Mouse (Mus musculus): ENCODE results near the gene Iqschfp. TPM values are rescaled to one million over a fixed set of nuclear protein-coding genes. Genes with fewer than 3 reads are reported as not detected.

Gene Iqschfp
- polyA plus RNA-seq, 1 experiment from 2014 or later, result 4.7 TPM

GRCm38 (mm10) chr3:67931914-67932313 is 39.9 kb downstream of the Iqschfp start:
- no peak for ATAC-seq (ENCODE audit: low read depth)
- H3K4me1 ChIP-seq (ENCODE audit: control insufficient read depth, insufficient read depth, low read length), result no peaks in the 10 kb centered on the region
- no peaks in the 10 kb centered on the region for H3K27me3 ChIP-seq (ENCODE audit: control insufficient read depth, insufficient read depth, low read length)
- no peak overlapping the region for H3K27ac ChIP-seq (ENCODE audit: low read depth, low read length)
- H3K9me3 ChIP-seq (ENCODE audit: control insufficient read depth, low read length), result no peaks in the 10 kb centered on the region
- no peak overlapping the region for H3K4me3 ChIP-seq (ENCODE audit: low read depth, low read length)
- no peak overlapping the region for H3K9ac ChIP-seq (replicated peaks; ENCODE audit: low read depth, low read length)
- H3K4me2 ChIP-seq (ENCODE audit: low read depth, low read length), result no peak overlapping the region
- H3K36me3 ChIP-seq (ENCODE audit: control insufficient read depth, insufficient read depth, low read length), result no peaks in the 10 kb centered on the region
- 82% methylated on average over 3 of the region's 3 CpGs for whole genome bisulfite sequencing

GRCm38 (mm10) chr3:67935829-67936228 is 43.8 kb downstream of the Iqschfp start:
- Histone ChIP-seq H3K9me3 (ENCODE audit: control insufficient read depth, low read length) (no peaks in the 10 kb centered on the region), H3K4me1 (ENCODE audit: control insufficient read depth, insufficient read depth, low read length) (no peaks in the 10 kb centered on the region), H3K27ac (ENCODE audit: low read depth, low read length) (no peak overlapping the region), H3K36me3 (ENCODE audit: control insufficient read depth, insufficient read depth, low read length) (no peaks in the 10 kb centered on the region), H3K9ac (replicated peaks; ENCODE audit: low read depth, low read length) (no peak overlapping the region), H3K4me2 (ENCODE audit: low read depth, low read length) (no peak overlapping the region), H3K27me3 (ENCODE audit: control insufficient read depth, insufficient read depth, low read length) (no peaks in the 10 kb centered on the region), H3K4me3 (ENCODE audit: low read depth, low read length) (no peak overlapping the region)
- ATAC-seq (ENCODE audit: low read depth), result no peak
- WGBS, result 80% methylated on average over 3 of the region's 3 CpGs

GRCm38 (mm10) chr3:67947000-67947399 is 55.0 kb downstream of the Iqschfp start:
- Histone ChIP-seq H3K9ac (replicated peaks; ENCODE audit: low read depth, low read length) (no peak overlapping the region), H3K9me3 (ENCODE audit: control insufficient read depth, low read length) (no peaks in the 10 kb centered on the region), H3K27me3 (ENCODE audit: control insufficient read depth, insufficient read depth, low read length) (no peaks in the 10 kb centered on the region), H3K4me1 (ENCODE audit: control insufficient read depth, insufficient read depth, low read length) (no peaks in the 10 kb centered on the region), H3K4me3 (ENCODE audit: low read depth, low read length) (no peak overlapping the region), H3K36me3 (ENCODE audit: control insufficient read depth, insufficient read depth, low read length) (no peaks in the 10 kb centered on the region), H3K27ac (ENCODE audit: low read depth, low read length) (no peak overlapping the region), H3K4me2 (ENCODE audit: low read depth, low read length) (no peak overlapping the region)
- whole genome bisulfite sequencing, result 80% methylated on average over 2 of the region's 2 CpGs
- ATAC-seq (ENCODE audit: low read depth), result no peak

GRCm38 (mm10) chr3:67952517-67952940 is 60.5 kb downstream of the Iqschfp start:
- H3K4me1 ChIP-seq (ENCODE audit: control insufficient read depth, insufficient read depth, low read length), result 0 out of 2 replicates have a peak, but pooled peaks cover 4% of the 10 kb centered on the region
- no peaks in the 10 kb centered on the region for H3K9me3 ChIP-seq (ENCODE audit: control insufficient read depth, low read length)
- no peak overlapping the region for H3K4me3 ChIP-seq (ENCODE audit: low read depth, low read length)
- no peak overlapping the region for H3K4me2 ChIP-seq (ENCODE audit: low read depth, low read length)
- H3K9ac ChIP-seq (replicated peaks; ENCODE audit: low read depth, low read length), result no peak overlapping the region
- 28% methylated on average over 5 of the region's 5 CpGs for WGBS
- H3K27ac ChIP-seq (ENCODE audit: low read depth, low read length), result no peak overlapping the region
- H3K27me3 ChIP-seq (ENCODE audit: control insufficient read depth, insufficient read depth, low read length), result no peaks in the 10 kb centered on the region
- no peaks in the 10 kb centered on the region for H3K36me3 ChIP-seq (ENCODE audit: control insufficient read depth, insufficient read depth, low read length)
- ATAC-seq (ENCODE audit: low read depth), result peak; percentile 56; the same call in 1 of the 2 replicates

GRCm38 (mm10) chr3:67954459-67955065 is 62.5 kb downstream of the Iqschfp start:
- Histone ChIP-seq H3K4me1 (ENCODE audit: control insufficient read depth, insufficient read depth, low read length) (0 out of 2 replicates have a peak, but pooled peaks cover 4% of the 10 kb centered on the region), H3K27me3 (ENCODE audit: control insufficient read depth, insufficient read depth, low read length) (no peaks in the 10 kb centered on the region), H3K9ac (replicated peaks; ENCODE audit: low read depth, low read length) (no peak overlapping the region), H3K27ac (ENCODE audit: low read depth, low read length) (no peak overlapping the region), H3K9me3 (ENCODE audit: control insufficient read depth, low read length) (no peaks in the 10 kb centered on the region), H3K36me3 (ENCODE audit: control insufficient read depth, insufficient read depth, low read length) (no peaks in the 10 kb centered on the region), H3K4me2 (ENCODE audit: low read depth, low read length) (no peak overlapping the region), H3K4me3 (ENCODE audit: low read depth, low read length) (no peak overlapping the region)
- ATAC-seq (ENCODE audit: low read depth), result no peak
- WGBS, result 31% methylated on average over 5 of the region's 5 CpGs

GRCm38 (mm10) chr3:67959672-67960071 is 67.6 kb downstream of the Iqschfp start:
- WGBS, result 39% methylated on average over 7 of the region's 7 CpGs
- Histone ChIP-seq H3K9me3 (ENCODE audit: control insufficient read depth, low read length) (no peaks in the 10 kb centered on the region), H3K27ac (ENCODE audit: low read depth, low read length) (no peak overlapping the region), H3K4me1 (ENCODE audit: control insufficient read depth, insufficient read depth, low read length) (0 out of 2 replicates have a peak, but pooled peaks cover 3% of the 10 kb centered on the region), H3K4me2 (ENCODE audit: low read depth, low read length) (no peak overlapping the region), H3K36me3 (ENCODE audit: control insufficient read depth, insufficient read depth, low read length) (no peaks in the 10 kb centered on the region), H3K27me3 (ENCODE audit: control insufficient read depth, insufficient read depth, low read length) (no peaks in the 10 kb centered on the region), H3K4me3 (ENCODE audit: low read depth, low read length) (no peak overlapping the region), H3K9ac (replicated peaks; ENCODE audit: low read depth, low read length) (no peak overlapping the region)
- ATAC-seq (ENCODE audit: low read depth), result peak; percentile 67; the same call in 1 of the 2 replicates

- Histone ChIP-seq H3K9ac (replicated peaks; ENCODE audit: low read depth, low read length) (no peak overlapping the region), H3K4me2 (ENCODE audit: low read depth, low read length) (no peak overlapping the region)
Observed at GRCm38 (mm10) chr3:67960133-67960532, 68.1 kb downstream of the Iqschfp start.

GRCm38 (mm10) chr3:67960727-67961126 is 68.7 kb downstream of the Iqschfp start:
- Histone ChIP-seq H3K9me3 (ENCODE audit: control insufficient read depth, low read length) (no peaks in the 10 kb centered on the region), H3K4me2 (ENCODE audit: low read depth, low read length) (no peak overlapping the region), H3K27ac (ENCODE audit: low read depth, low read length) (no peak overlapping the region), H3K4me1 (ENCODE audit: control insufficient read depth, insufficient read depth, low read length) (0 out of 2 replicates have a peak, but pooled peaks cover 3% of the 10 kb centered on the region), H3K4me3 (ENCODE audit: low read depth, low read length) (no peak overlapping the region), H3K9ac (replicated peaks; ENCODE audit: low read depth, low read length) (no peak overlapping the region), H3K36me3 (ENCODE audit: control insufficient read depth, insufficient read depth, low read length) (no peaks in the 10 kb centered on the region), H3K27me3 (ENCODE audit: control insufficient read depth, insufficient read depth, low read length) (no peaks in the 10 kb centered on the region)
- ATAC-seq (ENCODE audit: low read depth), result no peak

More at GRCm38 (mm10) chr3:67960133-67960532, 68.1 kb downstream of the Iqschfp start:
- Histone ChIP-seq H3K4me1 (ENCODE audit: control insufficient read depth, insufficient read depth, low read length) (0 out of 2 replicates have a peak, but pooled peaks cover 3% of the 10 kb centered on the region), H3K27me3 (ENCODE audit: control insufficient read depth, insufficient read depth, low read length) (no peaks in the 10 kb centered on the region), H3K27ac (ENCODE audit: low read depth, low read length) (no peak overlapping the region), H3K4me3 (ENCODE audit: low read depth, low read length) (no peak overlapping the region), H3K36me3 (ENCODE audit: control insufficient read depth, insufficient read depth, low read length) (no peaks in the 10 kb centered on the region), H3K9me3 (ENCODE audit: control insufficient read depth, low read length) (no peaks in the 10 kb centered on the region)
- ATAC-seq (ENCODE audit: low read depth), result peak; percentile 26; the same call in 1 of the 2 replicates
- WGBS, result 35% methylated on average over 3 of the region's 3 CpGs

- Histone ChIP-seq H3K4me2 (ENCODE audit: low read depth, low read length) (no peak overlapping the region), H3K4me1 (ENCODE audit: control insufficient read depth, insufficient read depth, low read length) (0 out of 2 replicates have a peak, but pooled peaks cover 3% of the 10 kb centered on the region), H3K9me3 (ENCODE audit: control insufficient read depth, low read length) (no peaks in the 10 kb centered on the region), H3K36me3 (ENCODE audit: control insufficient read depth, insufficient read depth, low read length) (no peaks in the 10 kb centered on the region), H3K27ac (ENCODE audit: low read depth, low read length) (no peak overlapping the region), H3K9ac (replicated peaks; ENCODE audit: low read depth, low read length) (no peak overlapping the region), H3K27me3 (ENCODE audit: control insufficient read depth, insufficient read depth, low read length) (no peaks in the 10 kb centered on the region), H3K4me3 (ENCODE audit: low read depth, low read length) (no peak overlapping the region)
- 87% methylated on average over 6 of the region's 6 CpGs for WGBS
- no peak for ATAC-seq (ENCODE audit: low read depth)
Observed at GRCm38 (mm10) chr3:67961934-67962639, 70.1 kb downstream of the Iqschfp start.

Data from neural tube, embryonic 14.5 days (tissue).